Mouse (Mus musculus) myocyte (in vitro differentiated cells): ENCODE measurements around the gene AC129217.1. TPM values are rescaled to one million over a fixed set of nuclear protein-coding genes. Genes with fewer than 3 reads are reported as not detected.

ENCODE experiments used
- H3K27me3 ChIP-seq: one replicate; pipeline ENCODE4 v1.6.1; 2011; ENCODE audit not compliant: control insufficient read depth, insufficient read depth, insufficient read length
- H3K36me3 ChIP-seq: one replicate; pipeline ENCODE4 v1.6.1; 2011; ENCODE audit not compliant: control insufficient read depth, insufficient read depth
- H3K4me2 ChIP-seq: one replicate; pipeline ENCODE4 v1.6.1; 2011; ENCODE audit warnings: low read depth, control low read depth
- H3K4me3 ChIP-seq: one replicate; pipeline ENCODE4 v1.5.1; 2011; ENCODE audit warnings: mild to moderate bottlenecking, control low read depth, moderate library complexity
- H3K79me2 ChIP-seq: one replicate; pipeline ENCODE4 v1.6.1; 2011; ENCODE audit not compliant: control insufficient read depth, insufficient read depth
- H3ac ChIP-seq: one replicate; pipeline ENCODE4 v1.6.1; 2011; ENCODE audit not compliant: control insufficient read depth, insufficient read length
- POLR2A ChIP-seq: IDR thresholded peaks from one replicate; pipeline ENCODE4 v1.6.1; 2011; ENCODE audit warnings: low read depth, mild to moderate bottlenecking, control low read depth, moderate library complexity; ENCODE audit not compliant: insufficient read length
- POLR2AphosphoS2 ChIP-seq: IDR thresholded peaks from one replicate; pipeline ENCODE4 v1.6.1; 2011; ENCODE audit warnings: low read depth, control low read depth; ENCODE audit not compliant: insufficient read length
- SRF ChIP-seq: IDR thresholded peaks from one replicate; pipeline ENCODE4 v1.6.1; 2011; ENCODE audit warnings: low read depth; ENCODE audit not compliant: control insufficient read depth, insufficient read length
- TCF12 ChIP-seq: IDR thresholded peaks from one replicate; pipeline ENCODE4 v1.6.1; 2011; ENCODE audit warnings: mild to moderate bottlenecking, control low read depth; ENCODE audit not compliant: poor library complexity, insufficient read depth, severe bottlenecking
- polyA plus RNA-seq: library from polyadenylated mRNA; unstranded; fragments of >200 nt; fragmentation: generic; extraction: Trizol; gene quantifications from one replicate; pipeline ENCODE4 v1.2.1, GENCODE M21; 2012; ENCODE audit warnings: missing spikeins

Gene AC129217.1
- polyA plus RNA-seq, 1 experiment, result 1.00 TPM

DNA sequence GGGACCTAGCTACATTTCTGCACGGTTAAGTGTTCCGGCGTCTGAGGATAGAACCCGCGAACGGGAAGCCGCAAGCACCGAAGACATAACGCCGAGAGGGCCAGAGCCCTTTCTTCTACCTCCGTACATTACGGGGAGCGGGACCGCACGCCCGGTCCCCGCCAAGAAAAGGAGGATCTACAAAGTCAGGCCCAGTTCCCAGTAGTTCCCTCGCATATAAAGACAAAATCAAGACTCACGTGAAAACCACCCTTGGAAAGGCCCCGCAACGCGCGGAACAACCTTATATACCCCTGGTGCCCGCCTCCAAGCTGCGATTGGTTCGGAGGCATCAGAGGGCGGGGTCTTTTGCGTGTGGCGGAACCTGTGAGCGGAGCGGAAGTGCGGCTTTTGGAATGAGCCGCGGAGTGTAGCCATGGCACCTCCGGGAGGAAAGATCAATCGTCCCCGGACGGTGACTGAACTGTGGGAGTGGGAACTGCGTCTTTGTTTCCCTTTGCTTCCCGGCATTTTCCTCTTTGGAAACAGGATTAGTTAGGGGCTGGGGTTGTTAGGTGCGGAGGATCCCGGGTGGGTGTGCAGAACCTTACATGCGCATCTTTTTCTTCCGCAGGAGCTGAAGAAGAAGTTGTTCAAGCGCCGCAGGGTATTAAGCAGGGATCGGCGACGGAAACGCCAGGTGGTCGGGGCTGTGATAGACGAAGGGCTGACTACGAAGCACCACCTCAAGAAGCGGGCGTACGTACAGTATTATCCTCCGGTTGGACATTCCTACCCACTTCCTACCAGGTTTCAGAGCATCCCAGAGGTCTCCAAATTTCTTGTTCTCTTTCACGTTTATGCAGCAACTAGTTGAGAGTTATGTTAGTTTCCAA is 59.2 kb downstream of the AC129217.1 start, which contains the start of the genes 1810009A15Rik and Gm49416:
Gene 1810009A15Rik, plus strand, starts transcription at position 343 of the 875 bp plus-strand sequence.
Gene Gm49416, plus strand, starts transcription at position 416 of the 875 bp plus-strand sequence.
- no peak for TF ChIP-seq TCF12
- peak; percentile 55 for TF ChIP-seq SRF
- peak; percentile 77 for TF ChIP-seq POLR2A
- peak; percentile 66 for TF ChIP-seq POLR2AphosphoS2
- peak within 1 kb of the TSS; percentile 53 for H3K4me3 ChIP-seq
- peak within 1 kb of the TSS; percentile 6 for H3ac ChIP-seq
- peaks cover 31% of the 10 kb centered on the region for H3K79me2 ChIP-seq
- H3K36me3 ChIP-seq, result no peaks in the 10 kb centered on the region
- peak within 1 kb of the TSS; percentile 95 for H3K4me2 ChIP-seq
- H3K27me3 ChIP-seq, result no peaks in the 10 kb centered on the region

Other genes starting within 250 kb of the AC129217.1 start
- not detected for gene Slc22a8, start 238.5 kb upstream of the AC129217.1 start, polyA plus RNA-seq
- gene Slc22a6, start 211.7 kb upstream of the AC129217.1 start, polyA plus RNA-seq, result not detected
- gene Chrm1, start 166.0 kb upstream of the AC129217.1 start, polyA plus RNA-seq, result not detected
- gene Slc3a2, start 106.4 kb upstream of the AC129217.1 start, polyA plus RNA-seq, result 806 TPM
- gene Wdr74, start 93.9 kb upstream of the AC129217.1 start, polyA plus RNA-seq, result 109 TPM
- 0.94 TPM for gene 1700092M07Rik, start 89.1 kb upstream of the AC129217.1 start, polyA plus RNA-seq
- gene Stx5a, start 88.4 kb upstream of the AC129217.1 start, polyA plus RNA-seq, result 49.5 TPM
- gene Nxf1, start 72.7 kb upstream of the AC129217.1 start, polyA plus RNA-seq, result 64.3 TPM
- gene Tmem223, start 58.8 kb upstream of the AC129217.1 start, polyA plus RNA-seq, result 59.4 TPM
- 31.6 TPM for gene Tmem179b, start 55.3 kb upstream of the AC129217.1 start, polyA plus RNA-seq
- gene Taf6l, start 43.4 kb upstream of the AC129217.1 start, polyA plus RNA-seq, result 19.6 TPM
- 152 TPM for gene Polr2g, start 31.2 kb upstream of the AC129217.1 start, polyA plus RNA-seq
- gene Zbtb3, start 27.2 kb upstream of the AC129217.1 start, polyA plus RNA-seq, result 2.4 TPM
- 18.7 TPM for gene Ttc9c, start 10.4 kb upstream of the AC129217.1 start, polyA plus RNA-seq
- 42.1 TPM for gene Hnrnpul2, start 9.8 kb upstream of the AC129217.1 start, polyA plus RNA-seq
- 5.7 TPM for gene Bscl2, start 7.7 kb downstream of the AC129217.1 start, polyA plus RNA-seq
- gene Gng3, start 9.4 kb downstream of the AC129217.1 start, polyA plus RNA-seq, result 0.25 TPM
- 0.25 TPM for gene Lrrn4cl, start 21.0 kb downstream of the AC129217.1 start, polyA plus RNA-seq
- gene Ubxn1, start 41.7 kb downstream of the AC129217.1 start, polyA plus RNA-seq, result 236 TPM
- 37.0 TPM for gene Uqcc3, start 51.1 kb downstream of the AC129217.1 start, polyA plus RNA-seq
- 3.3 TPM for gene Lbhd1, start 54.0 kb downstream of the AC129217.1 start, polyA plus RNA-seq
- gene Gm49403, start 54.2 kb downstream of the AC129217.1 start, polyA plus RNA-seq, result not detected
- gene 1810009A15Rik, start 59.1 kb downstream of the AC129217.1 start, polyA plus RNA-seq, result 73.1 TPM
- 0.44 TPM for gene Gm49416, start 59.2 kb downstream of the AC129217.1 start, polyA plus RNA-seq
- gene Ints5, start 63.2 kb downstream of the AC129217.1 start, polyA plus RNA-seq, result 23.2 TPM
- 109 TPM for gene Ganab, start 68.3 kb downstream of the AC129217.1 start, polyA plus RNA-seq
- 66.3 TPM for gene B3gat3, start 90.6 kb downstream of the AC129217.1 start, polyA plus RNA-seq
- 6.0 TPM for gene Rom1, start 99.6 kb downstream of the AC129217.1 start, polyA plus RNA-seq
- 14.7 TPM for gene Eml3, start 99.8 kb downstream of the AC129217.1 start, polyA plus RNA-seq
- gene Mta2, start 112.1 kb downstream of the AC129217.1 start, polyA plus RNA-seq, result 81.5 TPM
- 24.9 TPM for gene Tut1, start 124.1 kb downstream of the AC129217.1 start, polyA plus RNA-seq
- 896 TPM for gene Eef1g, start 137.3 kb downstream of the AC129217.1 start, polyA plus RNA-seq
- 93.3 TPM for gene Ahnak, start 159.5 kb downstream of the AC129217.1 start, polyA plus RNA-seq